Mouse (Mus musculus): Measurements from ENCODE around the gene Tenm3.

GRCm38 (mm10) chr8:48341692-48342091 is 502.1 kb downstream of the Tenm3 start:
- no peak for TF ChIP-seq TCF12 (IDR thresholded peaks at IDR 0.05; ENCODE audit: insufficient read depth, poor library complexity, severe bottlenecking)
- TF ChIP-seq POLR2A (IDR thresholded peaks at IDR 0.05; ENCODE audit: insufficient read length, low read depth), result no peak
- no peak for TF ChIP-seq SRF (IDR thresholded peaks at IDR 0.05; ENCODE audit: control insufficient read depth, insufficient read length, low read depth)
- no peak for TF ChIP-seq MYOD1 (IDR thresholded peaks at IDR 0.05; ENCODE audit: control insufficient read depth in 1 of 3, insufficient read length in 2 of 3, low read depth in 2 of 3)
- TF ChIP-seq MYOG (IDR thresholded peaks at IDR 0.05; ENCODE audit: control insufficient read depth in 1 of 3, insufficient read depth in 1 of 3, insufficient read length in 2 of 3, low read depth in 2 of 3), result no peak
- TF ChIP-seq TCF3 (IDR thresholded peaks at IDR 0.05; ENCODE audit: insufficient read length, low read depth), result no peak
- no peak for TF ChIP-seq CEBPB (IDR thresholded peaks at IDR 0.05; ENCODE audit: insufficient read depth, poor library complexity, severe bottlenecking)
- TF ChIP-seq USF1 (IDR thresholded peaks at IDR 0.05; ENCODE audit: low read depth), result no peak
- no peak for TF ChIP-seq MAX (IDR thresholded peaks at IDR 0.05; ENCODE audit: low read depth)
- TF ChIP-seq POLR2AphosphoS2 (IDR thresholded peaks at IDR 0.05; ENCODE audit: insufficient read length, low read depth), result no peak
- TF ChIP-seq E2F4 (IDR thresholded peaks at IDR 0.05; ENCODE audit: insufficient read depth), result no peak
